ENCODE assay signal across 27 mouse cellular contexts in the genomic region with DNA sequence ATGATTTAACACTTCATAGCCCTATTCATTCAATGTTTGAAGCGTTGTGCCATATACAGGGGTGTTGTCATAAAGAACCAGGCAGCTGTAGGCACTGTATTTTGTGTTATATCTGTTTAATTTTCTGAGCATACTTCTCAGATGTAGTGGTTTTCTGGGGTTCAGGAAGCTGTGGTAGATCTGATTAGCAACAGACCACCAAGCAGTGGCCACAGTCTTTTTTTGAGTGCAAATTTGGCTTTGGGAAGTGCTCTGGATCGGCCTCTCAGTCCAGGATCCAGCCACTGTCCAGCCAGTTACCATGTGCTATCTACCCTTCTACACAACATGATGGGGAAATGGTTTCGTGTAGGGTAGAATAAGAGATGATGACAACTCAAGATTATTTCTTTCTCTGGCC.
"Had no signal": no experiment of that assay in that cellular context is flagged by ENCODE, and none has a peak within 500 bp of the region (broad histone marks: within the 10 kb centered on the region; RNA-seq: fewer than 3 reads in every experiment).

No protein-coding gene starts in this region.

- H3K27ac ChIP-seq: gastrocnemius, adult 2 months; heart, adult 2 months; heart, embryonic 13.5 days; heart, embryonic 15.5 days; hindbrain, embryonic 10.5 days; hindbrain, embryonic 12.5 days; hindbrain, embryonic 15.5 days; hindbrain, postnatal 0 days; layer of hippocampus, adult 2 months; limb, embryonic 10.5 days; limb, embryonic 12.5 days; liver, embryonic 13.5 days; liver, embryonic 15.5 days had no signal

- DNase-seq: gastrocnemius, adult 2 months; gastrocnemius, postnatal 10 days; gastrocnemius, postnatal 25 days; heart, adult 11 months; heart, adult 2 months; heart, postnatal 14 days; heart, postnatal 36 days; kidney, adult 11 months; kidney, adult 2 months; kidney, adult 9 months; kidney, postnatal 10 days; kidney, postnatal 25 days; kidney, postnatal 4 days; layer of hippocampus, postnatal 36 days; liver; liver, embryonic 13.5 days had no signal

- ATAC-seq: hindbrain, postnatal 0 days; intestine, embryonic 16.5 days had no signal

- H3K4me3 ChIP-seq: gastrocnemius, adult 2 months; heart, adult 2 months; heart, embryonic 13.5 days; heart, embryonic 15.5 days; hindbrain, embryonic 10.5 days; hindbrain, embryonic 12.5 days; hindbrain, embryonic 15.5 days; layer of hippocampus, adult 2 months; limb, embryonic 10.5 days; limb, embryonic 12.5 days; liver, embryonic 13.5 days; liver, embryonic 15.5 days had no signal
